Mouse (Mus musculus) hindbrain, embryonic 15.5 days (tissue): ENCODE measurements around the gene Rasa2. TPM values are rescaled to one million over a fixed set of nuclear protein-coding genes. Genes with fewer than 3 reads are reported as not detected.

Experiments used
- ATAC-seq: fragments of 200-750 bp; cut with Nextera tagmentation; 2 replicates; pipeline ENCODE4 v1.8.0; 2017; ENCODE audit warnings: low read depth, moderate number of reproducible peaks, moderate TSS enrichment; ENCODE audit not compliant: low FRiP score
- H3K27ac ChIP-seq: fragments of 300-500 bp; sonication (generic); replicated peaks from 2 replicates; pipeline ENCODE4 v1.5.1; 2015; ENCODE audit warnings: mild to moderate bottlenecking, inconsistent platforms
- H3K27me3 ChIP-seq: fragments of 300-500 bp; sonication (generic); 2 replicates; pipeline ENCODE4 v1.6.1; 2015; ENCODE audit warnings: control low read depth, inconsistent platforms
- H3K36me3 ChIP-seq: fragments of 300-500 bp; sonication (generic); 2 replicates; pipeline ENCODE4 v1.6.1; 2015; ENCODE audit warnings: control low read depth, inconsistent platforms
- H3K4me1 ChIP-seq: fragments of 300-500 bp; sonication (generic); replicated peaks from 2 replicates; pipeline ENCODE4 v1.6.1; 2015; ENCODE audit warnings: control low read depth, inconsistent platforms
- H3K4me2 ChIP-seq: fragments of 300-500 bp; sonication (generic); 2 replicates; pipeline ENCODE4 v1.6.1; 2015; ENCODE audit warnings: moderate library complexity, mild to moderate bottlenecking, inconsistent platforms
- H3K4me3 ChIP-seq: fragments of 300-500 bp; sonication (generic); 2 replicates; pipeline ENCODE4 v1.5.1; 2015; ENCODE audit warnings: mild to moderate bottlenecking, inconsistent platforms
- H3K9ac ChIP-seq: fragments of 300-500 bp; sonication (generic); 2 replicates; pipeline ENCODE4 v1.6.1; 2015; ENCODE audit warnings: inconsistent platforms
- H3K9me3 ChIP-seq: fragments of 300-500 bp; sonication (generic); 2 replicates; pipeline ENCODE4 v1.6.1; 2016; ENCODE audit warnings: control low read depth, inconsistent platforms
- WGBS: fragments of 180-500 bp; shearing (Covaris S2); methylation state at CpG from one replicate; pipeline ENCODE4 v1.1.7; 2015; 5-methylcytosine and 5-hydroxymethylcytosine counted together
- polyA plus RNA-seq: library from polyadenylated mRNA; unstranded; fragments of >200 nt; fragmentation: Nextera tagmentation; extraction: Ambion mirVana; gene quantifications from 2 replicates; pipeline ENCODE4 v1.2.1, GENCODE M21; 2015

The Rasa2 gene
- polyA plus RNA-seq, 1 experiment from 2014 or later = 16.5 TPM

DNA sequence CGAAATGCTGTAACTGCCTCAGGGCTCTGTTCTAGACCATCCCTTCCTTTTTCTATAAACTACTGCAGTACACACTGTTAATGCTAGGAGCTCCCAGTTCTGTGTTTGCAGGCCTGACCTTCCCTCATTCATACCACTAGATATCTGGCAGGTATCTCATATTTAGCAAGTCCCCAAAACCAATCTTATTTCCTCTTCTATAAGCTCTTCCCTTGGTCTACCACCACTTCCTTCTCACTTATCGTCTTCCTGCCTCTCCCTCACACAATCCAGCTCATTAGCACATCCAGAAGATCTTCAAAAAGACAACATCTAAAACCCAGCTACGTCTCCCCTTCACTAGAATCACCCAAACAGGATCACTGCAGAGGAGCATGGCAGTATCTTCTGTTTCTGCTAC is 19.1 kb downstream of the Rasa2 start:
- Histone ChIP-seq H3K9me3 (no peaks in the 10 kb centered on the region), H3K9ac (no peak overlapping the region), H3K4me3 (no peak overlapping the region), H3K4me2 (no peak overlapping the region), H3K27ac (no peak overlapping the region), H3K4me1 (peaks cover 5% of the 10 kb centered on the region; the same call in 1 of the 2 replicates), H3K27me3 (no peaks in the 10 kb centered on the region), H3K36me3 (peaks cover 18% of the 10 kb centered on the region)
- WGBS = 88% methylated on average over 3 of the region's 3 CpGs
- ATAC-seq = no peak

DNA sequence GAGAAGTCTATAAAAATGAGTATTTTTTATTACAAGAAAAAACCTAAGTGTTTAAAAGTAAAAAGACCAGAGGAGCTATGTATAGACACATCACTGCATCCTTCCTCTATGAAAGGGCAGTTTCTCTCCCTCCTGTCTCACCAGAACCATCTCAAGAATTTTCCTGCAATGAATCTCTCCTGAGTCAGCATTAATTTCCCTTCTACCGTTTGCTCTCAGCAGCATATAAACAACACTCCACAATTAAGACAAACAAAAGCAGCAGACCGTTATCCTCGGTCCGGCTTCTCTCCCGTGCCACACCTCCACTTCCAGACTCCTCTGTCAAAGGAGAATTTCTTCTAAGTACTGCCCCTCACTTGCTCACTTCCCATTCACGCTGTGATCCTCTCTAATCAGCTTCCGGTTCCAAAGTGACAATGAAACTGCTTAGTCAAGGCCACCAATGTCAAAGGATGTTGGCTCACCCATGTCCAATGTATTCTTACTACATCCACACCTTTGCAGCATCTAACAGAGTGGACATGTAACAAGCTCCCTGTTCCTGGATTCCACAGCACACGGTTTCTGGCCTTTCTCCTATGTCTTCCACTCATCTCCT is 19.6 kb downstream of the Rasa2 start:
- peaks cover 5% of the 10 kb centered on the region; the same call in 1 of the 2 replicates for H3K4me1 ChIP-seq
- WGBS = 61% methylated on average over 8 of the region's 8 CpGs
- H3K4me3 ChIP-seq = no peak overlapping the region
- ATAC-seq = no peak
- no peaks in the 10 kb centered on the region for H3K27me3 ChIP-seq
- H3K4me2 ChIP-seq = no peak overlapping the region
- no peak overlapping the region for H3K9ac ChIP-seq
- H3K9me3 ChIP-seq = no peaks in the 10 kb centered on the region
- peaks cover 22% of the 10 kb centered on the region for H3K36me3 ChIP-seq
- no peak overlapping the region for H3K27ac ChIP-seq

DNA sequence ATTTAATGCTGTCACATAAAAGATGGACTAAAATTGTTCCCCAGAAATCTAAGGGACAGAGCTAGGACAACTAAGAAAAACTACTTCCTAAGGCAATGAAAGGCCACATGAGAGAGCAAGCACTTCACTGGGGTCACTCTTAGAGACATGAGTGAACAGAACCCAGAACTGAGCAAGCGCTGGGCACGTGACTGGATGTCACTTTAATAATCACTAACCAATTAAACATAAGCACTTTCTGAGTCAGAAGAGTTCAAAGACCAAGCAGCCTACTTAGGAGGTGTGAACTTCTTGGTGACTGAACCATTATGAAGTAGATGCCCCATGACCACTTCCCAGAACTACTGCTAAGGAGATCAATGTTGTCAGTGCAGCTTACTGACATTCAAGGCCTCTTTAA is 20.6 kb downstream of the Rasa2 start:
- no peak for ATAC-seq
- H3K36me3 ChIP-seq = peaks cover 25% of the 10 kb centered on the region
- H3K9ac ChIP-seq = no peak overlapping the region
- no peak overlapping the region for H3K4me3 ChIP-seq
- H3K27ac ChIP-seq = no peak overlapping the region
- WGBS = 93% methylated on average over 2 of the region's 2 CpGs
- no peaks in the 10 kb centered on the region for H3K9me3 ChIP-seq
- peaks cover 5% of the 10 kb centered on the region; the same call in 1 of the 2 replicates for H3K4me1 ChIP-seq
- H3K4me2 ChIP-seq = no peak overlapping the region
- H3K27me3 ChIP-seq = no peaks in the 10 kb centered on the region

DNA sequence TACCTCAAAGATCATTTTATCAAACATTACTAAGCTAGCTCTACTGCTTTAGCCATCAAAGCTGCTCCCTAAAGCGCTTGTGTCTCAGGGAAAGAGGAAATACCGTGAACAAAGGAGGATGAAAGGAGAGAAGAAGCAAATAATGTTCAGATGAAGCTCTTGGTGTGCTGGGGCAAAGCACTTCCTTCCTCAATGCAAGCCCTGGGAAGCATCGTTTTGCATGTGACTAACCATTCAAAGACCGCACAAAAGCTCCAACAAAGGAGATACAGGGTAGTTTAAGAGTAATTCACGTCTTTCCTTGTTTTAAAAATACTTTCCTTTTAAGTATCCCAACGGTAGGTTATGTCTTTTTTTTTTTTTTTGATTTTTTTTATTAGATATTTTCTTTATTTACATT is 28.0 kb downstream of the Rasa2 start:
- H3K27ac ChIP-seq = no peak overlapping the region

DNA sequence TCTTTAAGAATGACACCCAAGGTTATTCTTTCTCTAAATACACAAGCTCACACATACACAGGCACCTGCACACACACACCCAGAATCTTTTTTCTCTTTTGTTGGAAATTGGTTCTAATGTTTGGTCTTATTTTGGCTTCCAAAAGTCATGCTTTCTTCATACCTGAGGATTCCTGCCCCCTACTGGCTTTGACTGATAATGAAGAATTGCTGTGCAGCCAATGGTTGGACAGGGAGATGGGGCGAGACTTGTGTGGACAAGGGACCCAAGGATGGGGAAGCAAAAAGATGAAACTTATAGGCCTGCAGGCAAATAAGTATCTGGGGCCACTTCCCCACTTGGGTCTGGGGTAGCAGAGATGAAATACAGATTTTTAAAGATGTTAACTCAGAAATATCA is 33.5 kb downstream of the Rasa2 start:
- Histone ChIP-seq H3K4me2 (no peak overlapping the region), H3K36me3 (peaks cover 17% of the 10 kb centered on the region), H3K4me3 (no peak overlapping the region), H3K27me3 (no peaks in the 10 kb centered on the region), H3K4me1 (no peaks in the 10 kb centered on the region), H3K9me3 (no peaks in the 10 kb centered on the region), H3K27ac (no peak overlapping the region), H3K9ac (no peak overlapping the region)
- no peak for ATAC-seq
- 97% methylated on average over 1 of the region's 1 CpGs for WGBS

More for the DNA sequence above, 28.0 kb downstream of the Rasa2 start:
- H3K4me2 ChIP-seq = no peak overlapping the region
- no peaks in the 10 kb centered on the region for H3K4me1 ChIP-seq
- ATAC-seq = no peak
- WGBS = 21% methylated on average over 6 of the region's 6 CpGs
- H3K9ac ChIP-seq = no peak overlapping the region
- H3K9me3 ChIP-seq = no peaks in the 10 kb centered on the region
- peaks cover 25% of the 10 kb centered on the region for H3K36me3 ChIP-seq
- no peak overlapping the region for H3K4me3 ChIP-seq
- no peaks in the 10 kb centered on the region for H3K27me3 ChIP-seq

DNA sequence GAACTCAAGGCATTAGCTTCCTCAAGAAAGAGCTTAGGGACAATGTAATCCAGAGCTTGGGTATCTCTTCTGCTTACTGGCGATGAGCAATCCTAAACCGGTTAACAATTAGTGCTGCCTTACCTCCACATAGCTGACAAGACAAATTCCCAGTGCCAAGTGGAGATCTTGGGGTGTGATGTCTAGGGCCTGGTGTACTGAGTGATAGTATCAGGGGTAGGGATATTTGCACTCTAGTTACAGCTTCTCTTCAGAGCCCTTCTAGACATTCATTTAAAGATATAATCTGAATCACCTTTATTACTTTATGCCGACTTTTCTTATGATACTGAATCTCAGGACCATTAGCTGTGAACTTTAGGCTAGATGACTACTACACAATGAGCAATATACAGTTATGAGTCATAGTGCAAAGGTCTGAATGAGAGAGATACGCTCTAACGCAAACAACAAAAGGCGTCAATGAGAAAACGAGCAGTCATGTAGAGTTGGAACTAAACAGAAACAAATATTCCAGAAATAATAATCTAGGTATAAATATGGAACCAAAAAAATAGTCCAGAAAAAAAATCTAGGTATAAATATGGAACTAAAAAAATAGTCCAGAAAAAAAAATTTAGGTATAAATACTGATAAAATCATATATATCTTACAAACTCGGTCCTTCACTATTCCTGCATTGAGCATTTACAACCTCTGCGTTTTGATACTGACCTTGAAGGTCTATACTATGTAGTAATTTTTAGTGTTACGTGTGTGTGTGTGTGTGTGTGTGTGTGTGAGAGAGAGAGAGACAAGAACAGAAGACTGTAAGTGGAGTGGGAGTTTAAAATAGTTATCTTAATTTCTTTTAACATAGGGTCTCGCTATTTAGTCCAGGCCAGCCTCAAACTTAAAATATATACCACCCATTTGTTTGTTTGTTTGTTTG is 38.5 kb downstream of the Rasa2 start:
- Histone ChIP-seq H3K27me3 (no peaks in the 10 kb centered on the region), H3K4me3 (no peak overlapping the region)
- 95% methylated on average over 11 of the region's 11 CpGs for WGBS

DNA sequence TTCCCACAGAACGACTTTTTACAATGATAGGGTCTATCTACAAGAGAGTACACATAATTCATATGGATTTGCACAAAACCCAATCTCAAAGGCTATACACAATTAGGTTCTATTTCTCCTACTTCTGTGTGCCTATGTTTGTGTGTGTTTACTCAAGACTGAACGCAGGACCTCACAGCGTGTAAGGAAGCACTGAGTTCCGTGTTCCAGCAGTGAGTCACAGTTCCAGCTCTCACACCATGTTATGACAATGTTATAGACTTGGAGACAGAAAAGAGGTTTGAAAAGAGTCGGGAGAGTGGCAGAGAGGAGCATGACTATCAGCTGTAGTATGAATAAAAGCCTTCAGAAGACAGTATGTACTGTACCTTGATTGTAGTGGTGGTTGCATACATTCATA is 42.1 kb downstream of the Rasa2 start:
- H3K4me1 ChIP-seq = no peaks in the 10 kb centered on the region
- no peak overlapping the region for H3K4me2 ChIP-seq
- WGBS = 92% methylated on average over 5 of the region's 5 CpGs
- no peak for ATAC-seq
- no peaks in the 10 kb centered on the region for H3K27me3 ChIP-seq
- no peak overlapping the region for H3K9ac ChIP-seq
- no peak overlapping the region for H3K4me3 ChIP-seq
- H3K36me3 ChIP-seq = peaks cover 24% of the 10 kb centered on the region
- no peak overlapping the region for H3K27ac ChIP-seq
- H3K9me3 ChIP-seq = no peaks in the 10 kb centered on the region

More for the DNA sequence above, 38.5 kb downstream of the Rasa2 start:
- Histone ChIP-seq H3K36me3 (peaks cover 28% of the 10 kb centered on the region), H3K4me2 (no peak overlapping the region), H3K4me1 (no peaks in the 10 kb centered on the region), H3K27ac (no peak overlapping the region), H3K9ac (no peak overlapping the region), H3K9me3 (no peaks in the 10 kb centered on the region)
- no peak for ATAC-seq

DNA sequence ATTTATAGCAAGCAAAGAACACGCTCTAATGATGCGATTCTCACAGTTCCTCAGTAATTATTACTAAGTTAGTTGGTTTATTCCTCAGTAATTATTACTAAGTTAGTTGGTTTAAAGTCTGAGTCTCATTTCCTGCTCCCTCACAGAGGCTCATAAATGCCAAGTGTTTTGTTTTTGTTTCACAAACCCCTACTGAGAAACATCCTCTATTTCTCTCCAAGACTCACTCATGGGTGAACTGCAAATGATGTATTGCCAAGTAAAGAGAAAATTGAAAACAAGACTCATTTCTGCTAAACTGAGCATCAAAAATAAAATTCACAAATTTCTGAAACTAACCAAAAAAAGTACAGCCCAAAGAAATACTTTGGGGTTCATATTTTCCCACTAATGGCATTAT is 47.9 kb downstream of the Rasa2 start:
- no peak for ATAC-seq
- no peaks in the 10 kb centered on the region for H3K4me1 ChIP-seq
- no peaks in the 10 kb centered on the region for H3K27me3 ChIP-seq
- H3K9ac ChIP-seq = no peak overlapping the region
- H3K4me3 ChIP-seq = no peak overlapping the region
- H3K27ac ChIP-seq = no peak overlapping the region
- H3K9me3 ChIP-seq = no peaks in the 10 kb centered on the region
- 97% methylated on average over 2 of the region's 2 CpGs for WGBS
- H3K36me3 ChIP-seq = peaks cover 13% of the 10 kb centered on the region; the same call in 1 of the 2 replicates
- no peak overlapping the region for H3K4me2 ChIP-seq

DNA sequence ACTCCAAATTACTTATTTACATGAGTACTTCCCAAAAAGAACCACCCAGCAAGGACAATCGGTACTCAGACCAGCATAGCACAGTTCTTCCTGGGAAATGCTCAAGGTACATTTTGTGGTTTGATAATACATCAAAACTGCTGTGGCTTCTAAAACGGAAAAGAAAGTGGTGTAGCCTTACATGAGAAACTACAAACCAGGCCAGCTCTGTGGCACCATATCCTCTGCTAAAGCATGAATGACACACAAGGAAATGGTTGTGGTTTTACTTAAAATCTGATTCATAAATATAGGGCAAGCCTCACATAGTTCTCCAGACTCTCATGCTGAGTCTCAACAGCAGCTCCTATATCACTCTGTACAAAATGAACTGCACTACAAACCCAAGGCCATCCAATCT is 48.3 kb downstream of the Rasa2 start:
- Histone ChIP-seq H3K36me3 (peaks cover 8% of the 10 kb centered on the region; the same call in 1 of the 2 replicates), H3K9me3 (no peaks in the 10 kb centered on the region), H3K27ac (no peak overlapping the region), H3K4me2 (no peak overlapping the region), H3K4me3 (no peak overlapping the region), H3K27me3 (no peaks in the 10 kb centered on the region), H3K4me1 (no peaks in the 10 kb centered on the region), H3K9ac (no peak overlapping the region)
- ATAC-seq = no peak
- WGBS = 89% methylated on average over 2 of the region's 2 CpGs

DNA sequence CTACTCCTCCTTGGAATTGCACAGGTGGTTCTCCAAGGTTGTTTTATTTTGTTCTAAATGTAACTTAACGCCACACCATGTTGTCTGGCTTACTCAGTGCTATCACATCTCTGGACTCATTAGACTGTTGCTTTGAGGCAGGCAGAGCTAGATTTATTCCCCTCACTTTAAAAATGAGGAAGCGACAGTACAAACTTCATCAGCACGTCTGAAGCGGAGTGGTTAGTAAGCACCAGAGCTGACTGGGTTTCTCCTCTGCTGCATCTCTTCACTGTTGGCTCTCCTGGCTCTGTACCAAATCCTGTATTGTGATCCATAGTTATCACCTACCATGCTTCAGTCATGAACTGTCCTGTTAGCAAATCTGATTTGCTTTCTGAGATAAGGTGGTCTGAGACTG is 53.2 kb downstream of the Rasa2 start:
- H3K27me3 ChIP-seq = no peaks in the 10 kb centered on the region
- H3K4me3 ChIP-seq = no peak overlapping the region
- H3K4me1 ChIP-seq = no peaks in the 10 kb centered on the region
- no peak overlapping the region for H3K4me2 ChIP-seq
- no peak for ATAC-seq
- WGBS = 91% methylated on average over 4 of the region's 4 CpGs
- peaks cover 11% of the 10 kb centered on the region for H3K36me3 ChIP-seq
- H3K9ac ChIP-seq = no peak overlapping the region
- no peak overlapping the region for H3K27ac ChIP-seq
- no peaks in the 10 kb centered on the region for H3K9me3 ChIP-seq

DNA sequence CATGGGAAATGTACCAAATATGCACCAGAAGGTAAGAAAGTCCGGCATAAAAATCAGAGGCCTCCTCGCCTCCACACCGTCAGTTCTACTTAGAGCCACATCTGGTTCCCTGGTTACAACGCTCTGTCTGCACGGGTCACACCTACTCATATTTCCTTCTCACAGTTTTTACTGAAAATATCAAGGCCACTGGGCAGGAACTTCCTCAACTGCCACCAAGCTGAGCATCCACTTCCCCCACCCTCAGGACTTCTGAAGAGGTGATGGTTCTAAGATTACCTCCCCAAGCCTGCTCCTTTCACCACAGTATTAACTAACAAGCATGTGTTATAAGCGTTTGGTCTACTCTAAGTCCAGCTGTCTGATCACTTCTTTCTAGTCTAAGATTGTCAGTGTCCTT is 53.7 kb downstream of the Rasa2 start:
- no peak overlapping the region for H3K4me2 ChIP-seq
- ATAC-seq = no peak
- H3K9me3 ChIP-seq = no peaks in the 10 kb centered on the region
- no peak overlapping the region for H3K27ac ChIP-seq
- 84% methylated on average over 6 of the region's 6 CpGs for WGBS
- peaks cover 10% of the 10 kb centered on the region for H3K36me3 ChIP-seq
- H3K4me1 ChIP-seq = no peaks in the 10 kb centered on the region
- no peak overlapping the region for H3K9ac ChIP-seq
- H3K27me3 ChIP-seq = no peaks in the 10 kb centered on the region
- H3K4me3 ChIP-seq = no peak overlapping the region

DNA sequence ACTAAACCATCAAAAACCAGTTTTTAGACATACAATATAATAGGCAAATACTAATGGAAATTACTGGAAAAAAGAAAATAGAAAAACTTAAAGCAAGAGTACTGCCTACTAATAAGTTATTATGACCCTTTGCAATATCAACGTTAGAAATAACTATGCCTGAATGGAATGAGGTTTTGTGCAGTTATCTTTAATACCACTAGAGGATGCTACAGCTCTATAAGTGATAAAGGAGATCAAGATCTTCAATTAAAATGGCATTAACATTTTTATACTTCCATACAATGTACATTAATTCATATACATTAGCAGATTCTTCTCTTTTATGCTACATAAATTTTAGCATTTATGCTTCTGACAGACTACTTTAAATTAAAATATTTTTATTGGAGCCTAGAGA is 58.2 kb downstream of the Rasa2 start:
- ATAC-seq = no peak
- Histone ChIP-seq H3K9me3 (no peaks in the 10 kb centered on the region), H3K9ac (no peak overlapping the region), H3K4me2 (no peak overlapping the region), H3K4me3 (no peak overlapping the region), H3K27me3 (no peaks in the 10 kb centered on the region), H3K27ac (no peak overlapping the region), H3K4me1 (no peaks in the 10 kb centered on the region), H3K36me3 (peaks cover 18% of the 10 kb centered on the region)
- WGBS = 4% methylated on average over 1 of the region's 1 CpGs
